Mouse (Mus musculus): Measurements from ENCODE around the gene Crispld2. TPM values are rescaled to one million over a fixed set of nuclear protein-coding genes. Genes with fewer than 3 reads are reported as not detected.

Crispld2 gene
- polyA plus RNA-seq, 1 experiment from 2014 or later = 8.5 TPM

- Histone ChIP-seq H3K9me3 (no peaks in the 10 kb centered on the region), H3K27ac (peak overlapping the region; percentile 70; the same call in 1 of the 2 replicates), H3K27me3 (no peaks in the 10 kb centered on the region), H3K4me2 (no peak overlapping the region), H3K36me3 (no peaks in the 10 kb centered on the region), H3K9ac (replicated peaks) (no peak overlapping the region), H3K4me1 (replicated peaks) (peaks cover 63% of the 10 kb centered on the region), H3K4me3 (replicated peaks) (no peak overlapping the region)
- 66% methylated on average over 8 of the region's 8 CpGs for WGBS
- no peak for ATAC-seq (ENCODE audit: insufficient number of reproducible peaks, insufficient read depth, low FRiP score, low TSS enrichment, low read depth)
Measured at GRCm38 (mm10) chr8:120000461-120000860, 8.2 kb downstream of the Crispld2 start.

GRCm38 (mm10) chr8:120001712-120002111, 9.5 kb downstream of the Crispld2 start:
- Histone ChIP-seq H3K36me3 (no peaks in the 10 kb centered on the region), H3K27ac (no peak overlapping the region), H3K9ac (replicated peaks) (no peak overlapping the region), H3K4me1 (replicated peaks) (peaks cover 70% of the 10 kb centered on the region), H3K27me3 (no peaks in the 10 kb centered on the region), H3K4me3 (replicated peaks) (no peak overlapping the region), H3K9me3 (no peaks in the 10 kb centered on the region), H3K4me2 (no peak overlapping the region)
- ATAC-seq (ENCODE audit: insufficient number of reproducible peaks, insufficient read depth, low FRiP score, low TSS enrichment, low read depth) = no peak
- WGBS = 75% methylated on average over 7 of the region's 7 CpGs

GRCm38 (mm10) chr8:120002348-120002747, 10.1 kb downstream of the Crispld2 start:
- Histone ChIP-seq H3K9me3 (no peaks in the 10 kb centered on the region), H3K36me3 (no peaks in the 10 kb centered on the region), H3K27ac (no peak overlapping the region), H3K27me3 (no peaks in the 10 kb centered on the region), H3K4me3 (replicated peaks) (no peak overlapping the region), H3K4me1 (replicated peaks) (peaks cover 71% of the 10 kb centered on the region), H3K4me2 (no peak overlapping the region), H3K9ac (replicated peaks) (no peak overlapping the region)
- no peak for ATAC-seq (ENCODE audit: insufficient number of reproducible peaks, insufficient read depth, low FRiP score, low TSS enrichment, low read depth)
- WGBS = 63% methylated on average over 9 of the region's 9 CpGs

DNA sequence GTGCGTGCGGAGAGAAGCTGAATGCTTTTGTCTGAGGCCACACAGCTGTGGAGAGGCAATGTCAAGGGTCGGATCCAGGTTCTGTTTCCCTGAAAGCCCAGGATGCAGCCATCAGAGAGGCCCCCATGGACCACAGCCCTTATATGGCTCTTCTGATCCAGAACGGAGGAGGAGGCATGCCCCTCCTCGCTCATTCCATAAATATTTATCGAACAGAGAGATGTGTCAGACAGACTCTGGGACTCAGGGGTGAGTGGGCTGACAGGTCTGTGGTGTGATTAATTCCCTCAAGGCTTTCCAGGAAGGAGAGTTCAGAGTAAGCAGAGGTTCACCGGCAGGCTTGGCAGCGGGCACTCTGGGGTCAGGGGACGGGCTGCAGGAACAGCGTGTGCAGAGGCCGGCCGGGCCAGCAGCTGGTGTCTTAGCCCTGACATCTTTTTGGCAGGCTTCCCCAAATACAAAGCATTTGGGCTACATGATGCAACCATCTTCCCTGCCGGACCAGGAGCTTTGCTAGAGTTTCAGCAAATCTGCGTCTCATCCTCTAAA, 12.0 kb downstream of the Crispld2 start:
- H3K9ac ChIP-seq (replicated peaks) = 0 out of 2 replicates have a peak overlapping the region, but pooled peaks have one; percentile 8
- ATAC-seq (ENCODE audit: insufficient number of reproducible peaks, insufficient read depth, low FRiP score, low TSS enrichment, low read depth) = no peak
- WGBS = 22% methylated on average over 14 of the region's 14 CpGs
- H3K4me3 ChIP-seq (replicated peaks) = no peak overlapping the region
- no peak overlapping the region for H3K4me2 ChIP-seq
- H3K27ac ChIP-seq = peak overlapping the region; percentile 66
- H3K36me3 ChIP-seq = no peaks in the 10 kb centered on the region
- no peaks in the 10 kb centered on the region for H3K9me3 ChIP-seq
- no peaks in the 10 kb centered on the region for H3K27me3 ChIP-seq
- peaks cover 71% of the 10 kb centered on the region for H3K4me1 ChIP-seq (replicated peaks)

GRCm38 (mm10) chr8:120004705-120005381, 12.6 kb downstream of the Crispld2 start:
- Histone ChIP-seq H3K4me2 (no peak overlapping the region), H3K4me3 (replicated peaks) (no peak overlapping the region), H3K27ac (peak overlapping the region; percentile 66; the same call in 1 of the 2 replicates), H3K36me3 (no peaks in the 10 kb centered on the region), H3K27me3 (no peaks in the 10 kb centered on the region), H3K9me3 (no peaks in the 10 kb centered on the region), H3K9ac (replicated peaks) (no peak overlapping the region), H3K4me1 (replicated peaks) (peaks cover 73% of the 10 kb centered on the region)
- WGBS = 40% methylated on average over 2 of the region's 2 CpGs
- no peak for ATAC-seq (ENCODE audit: insufficient number of reproducible peaks, insufficient read depth, low FRiP score, low TSS enrichment, low read depth)

DNA sequence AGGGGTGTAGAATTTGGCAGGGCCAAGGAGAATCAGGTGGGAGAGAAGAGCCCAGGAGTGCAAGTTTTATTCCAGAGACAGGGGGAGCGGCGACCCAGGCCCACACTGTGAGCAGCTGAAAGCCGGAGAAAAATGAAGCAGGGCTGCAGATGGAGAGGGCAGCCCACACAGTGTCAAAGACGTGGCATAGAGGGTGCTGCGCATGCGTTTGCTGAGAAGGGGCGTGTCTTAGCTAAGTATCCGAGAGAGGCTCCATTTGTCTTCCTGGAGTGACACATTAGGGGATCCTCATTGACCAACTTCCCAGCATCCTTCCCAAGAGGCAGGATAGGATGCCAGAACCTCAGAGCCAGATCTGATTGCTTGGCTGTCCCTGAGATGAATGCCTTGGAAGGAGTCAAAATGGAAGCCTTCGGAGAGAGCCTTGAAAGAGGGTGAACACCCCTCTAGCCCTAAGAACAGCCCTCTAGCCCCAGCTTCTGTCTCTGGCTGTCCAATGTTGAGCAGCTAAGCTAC, 14.5 kb downstream of the Crispld2 start:
- ATAC-seq (ENCODE audit: insufficient number of reproducible peaks, insufficient read depth, low FRiP score, low TSS enrichment, low read depth) = no peak
- WGBS = 34% methylated on average over 9 of the region's 9 CpGs
- no peaks in the 10 kb centered on the region for H3K36me3 ChIP-seq
- peaks cover 56% of the 10 kb centered on the region for H3K4me1 ChIP-seq (replicated peaks)
- no peak overlapping the region for H3K9ac ChIP-seq (replicated peaks)
- no peaks in the 10 kb centered on the region for H3K9me3 ChIP-seq
- H3K27ac ChIP-seq = no peak overlapping the region
- H3K27me3 ChIP-seq = no peaks in the 10 kb centered on the region
- H3K4me2 ChIP-seq = no peak overlapping the region
- no peak overlapping the region for H3K4me3 ChIP-seq (replicated peaks)

DNA sequence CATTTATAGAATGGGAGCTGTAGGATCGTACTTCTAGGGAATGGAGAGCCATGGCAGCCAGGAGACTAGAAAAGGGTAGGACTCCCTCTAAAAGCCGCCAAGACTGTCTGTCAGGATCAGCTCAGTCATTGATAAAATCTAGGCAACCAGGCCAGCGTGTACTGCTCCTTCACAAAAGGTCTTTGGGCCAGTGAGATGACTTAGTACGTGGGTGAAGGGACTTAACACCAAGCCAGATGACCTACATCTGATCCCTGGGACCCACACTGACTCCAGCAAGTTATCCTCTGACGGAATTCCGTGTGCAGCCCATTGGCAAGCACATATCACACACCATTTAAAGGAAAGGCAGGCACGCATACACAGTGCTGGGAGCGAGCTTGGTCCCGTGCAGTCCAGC, 14.9 kb downstream of the Crispld2 start:
- Histone ChIP-seq H3K27me3 (no peaks in the 10 kb centered on the region), H3K9ac (replicated peaks) (no peak overlapping the region), H3K9me3 (no peaks in the 10 kb centered on the region), H3K4me1 (replicated peaks) (peaks cover 55% of the 10 kb centered on the region), H3K4me2 (no peak overlapping the region), H3K36me3 (no peaks in the 10 kb centered on the region), H3K27ac (no peak overlapping the region), H3K4me3 (replicated peaks) (no peak overlapping the region)
- WGBS = 76% methylated on average over 9 of the region's 9 CpGs
- no peak for ATAC-seq (ENCODE audit: insufficient number of reproducible peaks, insufficient read depth, low FRiP score, low TSS enrichment, low read depth)

GRCm38 (mm10) chr8:120009284-120009683, 17.0 kb downstream of the Crispld2 start:
- H3K9ac ChIP-seq (replicated peaks) = no peak overlapping the region
- H3K4me2 ChIP-seq = no peak overlapping the region
- H3K4me1 ChIP-seq (replicated peaks) = peaks cover 51% of the 10 kb centered on the region
- no peaks in the 10 kb centered on the region for H3K9me3 ChIP-seq
- H3K36me3 ChIP-seq = no peaks in the 10 kb centered on the region
- H3K4me3 ChIP-seq (replicated peaks) = no peak overlapping the region
- no peaks in the 10 kb centered on the region for H3K27me3 ChIP-seq
- H3K27ac ChIP-seq = no peak overlapping the region
- ATAC-seq (ENCODE audit: insufficient number of reproducible peaks, insufficient read depth, low FRiP score, low TSS enrichment, low read depth) = no peak
- 70% methylated on average over 6 of the region's 6 CpGs for WGBS

- ATAC-seq (ENCODE audit: insufficient number of reproducible peaks, insufficient read depth, low FRiP score, low TSS enrichment, low read depth) = no peak
- 83% methylated on average over 8 of the region's 8 CpGs for WGBS
- no peaks in the 10 kb centered on the region for H3K9me3 ChIP-seq
- H3K27ac ChIP-seq = no peak overlapping the region
- no peak overlapping the region for H3K9ac ChIP-seq (replicated peaks)
- no peak overlapping the region for H3K4me3 ChIP-seq (replicated peaks)
- peaks cover 28% of the 10 kb centered on the region for H3K4me1 ChIP-seq (replicated peaks)
- no peak overlapping the region for H3K4me2 ChIP-seq
- H3K36me3 ChIP-seq = no peaks in the 10 kb centered on the region
- no peaks in the 10 kb centered on the region for H3K27me3 ChIP-seq
Measured at GRCm38 (mm10) chr8:120012491-120012890, 20.3 kb downstream of the Crispld2 start.

DNA sequence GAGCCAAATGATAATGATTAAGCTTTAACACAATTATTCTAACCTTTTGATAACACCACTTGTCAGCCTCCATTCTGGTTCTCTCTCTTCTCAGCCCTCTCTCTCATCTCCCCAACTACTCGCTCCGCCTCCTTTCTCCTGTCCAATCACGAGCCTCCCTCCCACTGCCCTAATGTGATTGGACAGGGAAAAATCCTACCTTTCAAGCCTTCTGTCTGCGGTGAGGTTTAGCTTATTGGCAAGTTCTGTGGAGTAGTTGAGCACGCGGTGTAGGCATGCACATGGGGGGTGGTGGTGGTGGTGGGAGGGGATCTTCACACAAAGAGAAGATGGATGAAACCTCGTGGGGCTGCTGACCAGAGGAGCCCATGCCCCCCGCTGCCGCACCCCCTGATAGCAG, 20.7 kb downstream of the Crispld2 start:
- no peak overlapping the region for H3K27ac ChIP-seq
- peaks cover 24% of the 10 kb centered on the region for H3K4me1 ChIP-seq (replicated peaks)
- no peaks in the 10 kb centered on the region for H3K27me3 ChIP-seq
- H3K4me2 ChIP-seq = no peak overlapping the region
- ATAC-seq (ENCODE audit: insufficient number of reproducible peaks, insufficient read depth, low FRiP score, low TSS enrichment, low read depth) = no peak
- no peak overlapping the region for H3K9ac ChIP-seq (replicated peaks)
- no peaks in the 10 kb centered on the region for H3K36me3 ChIP-seq
- no peaks in the 10 kb centered on the region for H3K9me3 ChIP-seq
- H3K4me3 ChIP-seq (replicated peaks) = no peak overlapping the region
- 29% methylated on average over 9 of the region's 9 CpGs for WGBS

DNA sequence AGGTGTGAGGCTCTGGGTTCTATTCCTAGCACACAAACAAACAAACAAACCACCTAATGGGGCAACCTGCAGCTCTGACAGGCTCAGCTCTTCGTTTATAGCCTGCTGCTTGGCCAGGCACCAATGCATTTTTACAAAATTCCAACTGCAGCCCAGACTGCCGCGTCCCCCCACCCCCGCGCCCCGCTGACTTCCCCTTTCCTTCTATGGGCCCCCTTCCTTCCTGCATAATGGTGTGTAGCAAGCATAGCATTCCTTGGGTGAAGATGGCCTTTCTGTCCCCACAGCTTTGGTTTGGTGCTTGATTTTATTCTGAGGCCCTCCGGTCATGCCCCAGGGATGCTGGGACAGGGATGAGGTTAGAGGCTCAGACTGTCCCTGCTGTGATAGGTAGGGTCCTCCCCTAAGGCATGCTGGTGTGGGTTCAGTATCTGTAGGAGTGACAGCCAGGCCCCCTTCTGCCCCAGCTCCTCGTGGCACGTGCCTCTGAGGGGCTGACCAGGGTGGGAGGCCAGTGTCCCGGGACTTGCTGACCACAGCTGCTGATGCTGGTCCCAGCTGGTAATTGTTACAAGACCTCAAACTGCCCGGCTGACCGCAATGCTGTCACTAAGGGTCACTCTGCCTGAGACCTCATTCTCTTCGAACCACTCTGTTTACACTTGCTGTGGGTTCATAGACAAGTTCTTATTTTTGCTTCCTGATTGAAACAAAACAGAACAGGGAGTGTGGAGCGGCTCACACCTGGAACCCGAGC, 22.2 kb downstream of the Crispld2 start:
- no peaks in the 10 kb centered on the region for H3K27me3 ChIP-seq
- H3K9me3 ChIP-seq = no peaks in the 10 kb centered on the region
- no peak overlapping the region for H3K9ac ChIP-seq (replicated peaks)
- 61% methylated on average over 15 of the region's 15 CpGs for whole genome bisulfite sequencing
- no peak overlapping the region for H3K4me2 ChIP-seq
- no peak overlapping the region for H3K4me3 ChIP-seq (replicated peaks)
- no peak for ATAC-seq (ENCODE audit: insufficient number of reproducible peaks, insufficient read depth, low FRiP score, low TSS enrichment, low read depth)
- H3K36me3 ChIP-seq = no peaks in the 10 kb centered on the region; the same call in 1 of the 2 replicates
- peak overlapping the region; percentile 12; the same call in 1 of the 2 replicates for H3K27ac ChIP-seq
- peaks cover 22% of the 10 kb centered on the region for H3K4me1 ChIP-seq (replicated peaks)
